Mouse (Mus musculus) CH12.LX (cell line): ENCODE results near the gene Sema5b. TPM values are rescaled to one million over a fixed set of nuclear protein-coding genes. Genes with fewer than 3 reads are reported as not detected.

Experiments
- DNase-seq: peaks from one replicate; pipeline ENCODE4 v3.0.0-alpha.2; 2013; ENCODE audit errors: extremely low read depth
- H3K27ac ChIP-seq: 2 replicates; pipeline ENCODE4 v1.5.1; 2012; ENCODE audit warnings: low read depth, mild to moderate bottlenecking, control low read depth, moderate library complexity; ENCODE audit not compliant: insufficient read depth
- H3K27me3 ChIP-seq: replicated peaks from 2 replicates; pipeline ENCODE3; 2012; ENCODE audit warnings: inconsistent platforms
- H3K36me3 ChIP-seq, 2 experiments: replicated peaks in 1 of 2; 2 replicates each; pipeline versions ENCODE3 to v1.6.1; 2012; ENCODE audit warnings: inconsistent platforms in 1 of 2, low read length in 1 of 2, mild to moderate bottlenecking in 1 of 2, mixed read lengths in 1 of 2, moderate library complexity in 1 of 2; ENCODE audit not compliant: control insufficient read depth in 1 of 2, insufficient read depth in 1 of 2
- H3K4me1 ChIP-seq, 2 experiments: 2 replicates each; pipeline ENCODE4 v1.6.1; 2012; ENCODE audit warnings: inconsistent platforms in 1 of 2, moderate library complexity in 1 of 2; ENCODE audit not compliant: insufficient read depth in 2 of 2, control insufficient read depth in 1 of 2
- H3K4me2 ChIP-seq: 2 replicates; pipeline ENCODE4 v1.6.1; 2012; ENCODE audit warnings: low read depth, mild to moderate bottlenecking, control low read depth; ENCODE audit not compliant: poor library complexity, insufficient read depth, severe bottlenecking
- H3K4me3 ChIP-seq, 3 experiments: fragments of 150-350 bp in 1 of 3; sonication (generic) in 1 of 3; replicated peaks in 1 of 3; 2 replicates each; pipeline versions ENCODE3 to v1.5.1; 2011 to 2012; ENCODE audit warnings: low read depth in 2 of 3, low read length in 2 of 3, mild to moderate bottlenecking in 2 of 3, moderate library complexity in 2 of 3, control low read depth in 1 of 3, improper control_type of control experiment in 1 of 3, inconsistent platforms in 1 of 3, mixed read lengths in 1 of 3; ENCODE audit not compliant: poor library complexity in 1 of 3
- H3K79me2 ChIP-seq: replicated peaks from 2 replicates; pipeline ENCODE4 v1.6.1; 2012; ENCODE audit warnings: mild to moderate bottlenecking, moderate library complexity; ENCODE audit not compliant: control insufficient read depth, poor library complexity, insufficient read depth, severe bottlenecking; ENCODE audit errors: extremely low read depth
- H3K9ac ChIP-seq: 2 replicates; pipeline ENCODE4 v1.6.1; 2012; ENCODE audit warnings: low read depth, mild to moderate bottlenecking, control low read depth, moderate library complexity; ENCODE audit not compliant: insufficient read depth
- H3K9me3 ChIP-seq: replicated peaks from 2 replicates; pipeline ENCODE3; 2012; ENCODE audit warnings: low read length, inconsistent platforms, mixed read lengths
- BHLHE40 ChIP-seq: IDR thresholded peaks from 2 replicates; pipeline ENCODE4 v1.6.1; 2011; ENCODE audit warnings: mild to moderate bottlenecking, low read depth, low read length, improper control_type of control experiment
- CHD1 ChIP-seq: IDR thresholded peaks from 2 replicates; pipeline ENCODE4 v1.6.1; 2012; ENCODE audit warnings: low read depth, low read length, improper control_type of control experiment, inconsistent platforms
- CHD2 ChIP-seq: IDR thresholded peaks from 2 replicates; pipeline ENCODE4 v1.6.1; 2011; ENCODE audit warnings: low read length, improper control_type of control experiment
- E2F4 ChIP-seq: IDR thresholded peaks from 2 replicates; pipeline ENCODE4 v1.6.1; 2011; ENCODE audit warnings: low read depth, low read length, improper control_type of control experiment; ENCODE audit not compliant: insufficient replicate concordance
- ELF1 ChIP-seq: IDR thresholded peaks from 2 replicates; pipeline ENCODE4 v1.6.1; 2014; ENCODE audit warnings: low read depth, mild to moderate bottlenecking, inconsistent platforms, low read length, improper control_type of control experiment
- EP300 ChIP-seq: IDR thresholded peaks from 2 replicates; pipeline ENCODE4 v1.6.1; 2011; ENCODE audit warnings: low read length, improper control_type of control experiment
- GABPA ChIP-seq: IDR thresholded peaks from 2 replicates; pipeline ENCODE4 v1.6.1; 2012; ENCODE audit warnings: low read depth, low read length, improper control_type of control experiment, inconsistent platforms; ENCODE audit not compliant: insufficient replicate concordance
- MAX ChIP-seq: IDR thresholded peaks from 2 replicates; pipeline ENCODE4 v1.6.1; 2011; ENCODE audit warnings: low read length, improper control_type of control experiment
- MAZ ChIP-seq: IDR thresholded peaks from 2 replicates; pipeline ENCODE4 v1.6.1; 2012; ENCODE audit warnings: low read depth, mild to moderate bottlenecking, inconsistent platforms, low read length, improper control_type of control experiment, moderate library complexity
- MXI1 ChIP-seq: IDR thresholded peaks from 2 replicates; pipeline ENCODE4 v1.6.1; 2011; ENCODE audit warnings: mild to moderate bottlenecking, low read depth, low read length, improper control_type of control experiment
- MYC ChIP-seq: IDR thresholded peaks from 2 replicates; pipeline ENCODE4 v1.6.1; 2011; ENCODE audit warnings: low read depth, mild to moderate bottlenecking, improper control_type of control experiment, low read length
- NELFE ChIP-seq: IDR thresholded peaks from 2 replicates; pipeline ENCODE4 v1.6.1; 2011; ENCODE audit warnings: low read depth, low read length, improper control_type of control experiment
- NRF1 ChIP-seq: IDR thresholded peaks from 2 replicates; pipeline ENCODE4 v1.6.1; 2014; ENCODE audit warnings: low read depth, mild to moderate bottlenecking, inconsistent platforms, low read length, improper control_type of control experiment, moderate library complexity
- PAX5 ChIP-seq: IDR thresholded peaks from 2 replicates; pipeline ENCODE4 v1.6.1; 2012; ENCODE audit warnings: low read length, inconsistent platforms, mixed read lengths
- RCOR1 ChIP-seq: conservative IDR thresholded peaks from 2 replicates; pipeline ENCODE4 v1.6.1; 2012; ENCODE audit warnings: low read depth, mild to moderate bottlenecking, inconsistent platforms, low read length, improper control_type of control experiment
- SIN3A ChIP-seq: IDR thresholded peaks from 2 replicates; pipeline ENCODE4 v1.6.1; 2012; ENCODE audit warnings: low read length, improper control_type of control experiment, inconsistent platforms
- SMC3 ChIP-seq: IDR thresholded peaks from 2 replicates; pipeline ENCODE4 v1.6.1; 2011; ENCODE audit warnings: low read depth, low read length, improper control_type of control experiment
- TBP ChIP-seq: conservative IDR thresholded peaks from 2 replicates; pipeline ENCODE4 v1.6.1; 2011; ENCODE audit warnings: low read depth, low read length, improper control_type of control experiment
- TCF12 ChIP-seq: IDR thresholded peaks from 2 replicates; pipeline ENCODE4 v1.6.1; 2014; ENCODE audit warnings: low read depth, mild to moderate bottlenecking, inconsistent platforms, low read length, improper control_type of control experiment
- UBTF ChIP-seq: IDR thresholded peaks from 2 replicates; pipeline ENCODE4 v1.6.1; 2012; ENCODE audit warnings: low read depth, mild to moderate bottlenecking, inconsistent platforms, low read length, improper control_type of control experiment, moderate library complexity
- USF1 ChIP-seq: IDR thresholded peaks from 2 replicates; pipeline ENCODE4 v1.6.1; 2014; ENCODE audit warnings: low read depth, mild to moderate bottlenecking, inconsistent platforms, low read length, improper control_type of control experiment
- ZKSCAN1 ChIP-seq: IDR thresholded peaks from 2 replicates; pipeline ENCODE4 v1.6.1; 2012; ENCODE audit warnings: low read depth, inconsistent platforms, low read length, improper control_type of control experiment, borderline replicate concordance
- ZMIZ1 ChIP-seq: IDR thresholded peaks from 2 replicates; pipeline ENCODE4 v1.6.1; 2012; ENCODE audit warnings: low read depth, mild to moderate bottlenecking, inconsistent platforms, low read length, improper control_type of control experiment
- dilution Hi-C: fragments of 300-500 bp; cut with MboI; formaldehyde crosslinking; loops from 2 replicates; pipeline ENCODE4 v1.14.3; 2020; ENCODE audit warnings: low sequenced_read_pairs; ENCODE audit not compliant: extremely low pct_unique_long_range_greater_than_20kb, extremely low pct_ligation_motif_present
- in situ Hi-C: fragments of 300-500 bp; cut with MboI; formaldehyde crosslinking; loops from 3 replicates; pipeline ENCODE4 v1.14.3; 2019; ENCODE audit warnings: low sequenced_read_pairs, low pct_ligation_motif_present, low pct_unique_long_range_greater_than_20kb, mixed read lengths
- polyA plus RNA-seq: library from polyadenylated mRNA; unstranded; fragments of >175 nt; gene quantifications from 2 replicates; pipeline ENCODE4 v1.2.1, GENCODE M21; 2012; ENCODE audit warnings: low read depth; ENCODE audit not compliant: insufficient read length
- total RNA-seq, 2 experiments: library from RNA; depleted of rRNA; stranded (reverse); fragments of 300-350 nt in 1 of 2; fragments of >200 nt in 1 of 2; gene quantifications; 2 replicates each; pipeline ENCODE4 v1.2.3; 2012 to 2014

Gene Sema5b
- total and polyA plus RNA-seq, 3 experiments: 0.04 TPM; not detected in 2

DNA sequence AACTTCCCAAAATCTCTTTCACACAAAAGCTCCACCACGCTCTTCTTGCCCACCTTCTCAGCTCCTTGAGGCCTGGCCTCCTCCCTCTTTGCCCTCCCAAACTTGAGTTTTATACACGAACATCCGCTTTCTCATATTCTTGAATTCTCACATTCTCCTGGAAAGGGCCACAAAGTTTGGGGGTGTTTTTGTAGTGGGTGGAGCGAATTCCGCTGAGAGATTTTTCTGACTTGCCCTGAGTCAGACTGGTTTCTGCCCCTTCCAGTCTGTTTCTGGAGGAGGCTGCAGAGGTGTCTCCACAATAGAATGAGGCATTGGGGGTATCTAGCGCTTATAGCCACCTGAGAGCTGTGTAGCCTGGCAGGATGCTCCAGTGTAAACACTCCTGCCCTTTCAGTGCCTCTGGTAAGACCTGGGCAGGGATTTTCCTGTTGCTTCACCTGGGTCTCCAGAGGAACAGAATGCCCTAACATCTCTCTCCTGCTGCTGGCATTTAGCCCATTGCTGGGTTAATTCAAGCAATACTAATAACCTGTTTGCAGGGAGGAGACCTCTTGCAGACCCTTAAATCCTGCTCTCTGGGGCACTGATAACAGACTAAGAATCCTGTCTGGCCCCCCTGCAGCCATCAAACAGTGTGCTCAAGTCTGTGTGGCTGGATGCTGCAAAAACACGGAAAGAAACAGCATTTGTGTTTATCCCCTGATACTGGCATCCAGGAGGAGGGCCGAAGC is 46.3 kb downstream of the Sema5b start:
- peaks cover 90% of the 10 kb centered on the region for H3K27me3 ChIP-seq
- dilution Hi-C loops (no loop called here), in situ Hi-C loops (no loop called here)
- no peak overlapping the region for H3K9ac ChIP-seq
- no peak overlapping the region for H3K27ac ChIP-seq
- no peak overlapping the region for H3K4me3 ChIP-seq
- H3K79me2 ChIP-seq: no peaks in the 10 kb centered on the region
- H3K4me1 ChIP-seq: no peaks in the 10 kb centered on the region
- H3K36me3 ChIP-seq: no peaks in the 10 kb centered on the region
- H3K9me3 ChIP-seq: no peaks in the 10 kb centered on the region
- no peak for DNase-seq
- TF ChIP-seq MYC: no peak
- TF ChIP-seq PAX5: no peak
- TF ChIP-seq BHLHE40: no peak
- TF ChIP-seq SIN3A: no peak
- no peak for TF ChIP-seq ZMIZ1
- no peak for TF ChIP-seq ELF1
- no peak for TF ChIP-seq GABPA
- no peak for TF ChIP-seq USF1
- no peak for TF ChIP-seq TBP
- TF ChIP-seq CHD1: no peak
- no peak for TF ChIP-seq TCF12
- no peak for TF ChIP-seq NRF1
- TF ChIP-seq ZKSCAN1: no peak
- H3K4me2 ChIP-seq: no peak overlapping the region

DNA sequence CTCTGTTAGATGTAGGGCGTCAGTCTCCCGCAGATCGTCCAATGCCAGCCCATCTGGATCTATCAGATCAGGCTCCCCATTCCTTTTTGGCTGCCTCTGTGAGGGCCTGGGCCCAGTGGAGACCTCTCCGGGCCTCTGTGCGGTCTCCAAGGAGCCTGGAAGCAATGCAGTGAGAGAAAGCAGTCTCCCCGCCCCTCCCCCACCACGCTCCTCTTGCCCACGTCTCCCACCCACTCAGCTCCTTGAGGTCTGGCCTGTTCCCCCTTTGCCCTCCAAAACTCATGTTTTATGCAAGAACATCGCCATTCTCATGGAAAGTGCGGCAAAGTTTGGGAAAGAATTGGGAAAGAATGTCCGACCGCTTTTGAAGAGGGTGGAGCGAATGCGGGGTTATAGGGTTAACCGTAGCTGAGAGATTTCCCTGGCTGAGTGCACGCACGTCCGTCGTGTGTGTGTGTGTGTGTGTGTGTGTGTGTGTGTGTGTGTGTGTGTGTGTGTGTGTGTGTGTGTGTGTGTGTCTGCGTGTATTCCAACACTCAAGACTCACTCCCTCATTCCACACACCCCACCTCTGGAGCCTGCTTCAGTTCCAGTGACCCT is 47.0 kb downstream of the Sema5b start:
- dilution Hi-C loops: no loop called here
- H3K79me2 ChIP-seq: no peaks in the 10 kb centered on the region
- in situ Hi-C loops: no loop called here
- no peak overlapping the region for H3K9ac ChIP-seq
- H3K36me3 ChIP-seq: no peaks in the 10 kb centered on the region
- H3K27me3 ChIP-seq: peaks cover 91% of the 10 kb centered on the region
- TF ChIP-seq RCOR1 (no peak), UBTF (no peak), MYC (no peak), MAX (no peak), CHD2 (no peak), GABPA (no peak), MXI1 (no peak), CHD1 (no peak), SIN3A (no peak), E2F4 (no peak), MAZ (no peak), NELFE (no peak), SMC3 (no peak), EP300 (no peak)
- no peak overlapping the region for H3K4me2 ChIP-seq
- H3K4me3 ChIP-seq: no peak overlapping the region
- H3K27ac ChIP-seq: no peak overlapping the region
- no peak for DNase-seq
- H3K4me1 ChIP-seq: no peaks in the 10 kb centered on the region
- H3K9me3 ChIP-seq: peaks cover 4% of the 10 kb centered on the region
